Mouse (Mus musculus) mesoderm, embryonic 11.5 days (tissue): ENCODE measurements around the gene Mrpl20.

Experiments
- DNase-seq: peaks from one replicate; pipeline ENCODE4 v3.0.0-alpha.2; 2012; ENCODE audit warnings: low read depth, low spot score

Mrpl20 gene

GRCm38 (mm10) chr4:155802741-155803339, at the start of gene Mrpl20:
Mrpl20 (plus strand) TSS chr4:155802878.
- no peak for DNase-seq

GRCm38 (mm10) chr4:155757011-155757410, 45.7 kb upstream of the Mrpl20 start:
- no peak for DNase-seq

GRCm38 (mm10) chr4:155759862-155760612, 42.6 kb upstream of the Mrpl20 start:
- peak; percentile 46 for DNase-seq

GRCm38 (mm10) chr4:155760613-155761355, 41.9 kb upstream of the Mrpl20 start, which contains the start of gene Atad3a:
Atad3a (minus strand) TSS chr4:155761093.
- DNase-seq, result peak; percentile 99

GRCm38 (mm10) chr4:155761356-155762099, 41.1 kb upstream of the Mrpl20 start:
- no peak for DNase-seq

GRCm38 (mm10) chr4:155762357-155762756, 40.3 kb upstream of the Mrpl20 start:
- DNase-seq, result no peak

GRCm38 (mm10) chr4:155769496-155769879, 33.2 kb upstream of the Mrpl20 start:
- no peak for DNase-seq

GRCm38 (mm10) chr4:155769880-155770512, 32.7 kb upstream of the Mrpl20 start:
- DNase-seq, result peak; percentile 92

- no peak for DNase-seq
Observed at GRCm38 (mm10) chr4:155770626-155771025, 32.1 kb upstream of the Mrpl20 start.

GRCm38 (mm10) chr4:155771706-155772105, 31.0 kb upstream of the Mrpl20 start:
- no peak for DNase-seq

GRCm38 (mm10) chr4:155772786-155773185, 29.9 kb upstream of the Mrpl20 start:
- no peak for DNase-seq

GRCm38 (mm10) chr4:155773335-155774078, 29.2 kb upstream of the Mrpl20 start:
- no peak for DNase-seq

- DNase-seq, result peak; percentile 89
Observed at GRCm38 (mm10) chr4:155774280-155774754, 28.4 kb upstream of the Mrpl20 start, which contains the start of gene Vwa1. Vwa1 (minus strand) TSS chr4:155774698.

GRCm38 (mm10) chr4:155774971-155775740, 27.5 kb upstream of the Mrpl20 start:
- DNase-seq, result no peak

GRCm38 (mm10) chr4:155775855-155776254, 26.8 kb upstream of the Mrpl20 start:
- DNase-seq, result no peak

GRCm38 (mm10) chr4:155776704-155777335, 25.9 kb upstream of the Mrpl20 start:
- no peak for DNase-seq

GRCm38 (mm10) chr4:155777816-155778215, 24.9 kb upstream of the Mrpl20 start:
- DNase-seq, result no peak

- DNase-seq, result no peak
Observed at GRCm38 (mm10) chr4:155779498-155779897, 23.2 kb upstream of the Mrpl20 start.

GRCm38 (mm10) chr4:155780895-155781294, 21.8 kb upstream of the Mrpl20 start:
- peak; percentile 65 for DNase-seq
